Mouse (Mus musculus) adrenal gland, adult 2 months (tissue): ENCODE measurements around the gene Lap3. TPM values are rescaled to one million over a fixed set of nuclear protein-coding genes. Genes with fewer than 3 reads are reported as not detected.

Source experiments
- DNase-seq: peaks from one replicate; pipeline ENCODE4 v3.0.0; 2021
- long read RNA-seq: library from polyadenylated mRNA; stranded (forward); transcript quantifications from one replicate; pipeline ENCODE4 v2.0.0, GENCODE M21; 2021
- polyA plus RNA-seq: library from polyadenylated mRNA; depleted of rRNA; stranded (reverse); fragments of >200 nt; gene quantifications from 2 replicates; pipeline ENCODE4 v1.2.3, GENCODE M21; 2012; rRNA removed
- total RNA-seq, 2 experiments: library from RNA; stranded (reverse); gene quantifications; 2 replicates each; pipeline ENCODE4 v1.2.3; 2021

Lap3 gene
- total RNA-seq, result 10 to 100 TPM; 49.6 to 69.6 TPM
- polyA plus RNA-seq, result 5.7 and 6.6 TPM in 2 replicates
- long read RNA-seq, transcript Lap3-201 (13 exons, 2,267 nt), result major isoform, 54 of 61 reads
- long read RNA-seq, partial matches to known transcripts, result 4 of 61 reads
- long read RNA-seq, other reads (novel, unspliced or antisense), result 3 of 61 reads

- peak; percentile 100 for DNase-seq
Observed at GRCm38 (mm10) chr5:45493191-45494092, at the start of gene Lap3. TSS of gene Lap3 (plus strand) at chr5:45493374.

GRCm38 (mm10) chr5:45444130-45444832, 48.9 kb upstream of the Lap3 start:
- DNase-seq, result no peak

- DNase-seq, result no peak
Observed at GRCm38 (mm10) chr5:45448676-45449075, 44.5 kb upstream of the Lap3 start.

- DNase-seq, result no peak
Observed at GRCm38 (mm10) chr5:45449206-45449605, 44.0 kb upstream of the Lap3 start.

- peak; percentile 96 for DNase-seq
Observed at GRCm38 (mm10) chr5:45449831-45450716, 43.1 kb upstream of the Lap3 start, which contains the start of gene Qdpr. TSS of gene Qdpr (minus strand) at chr5:45450236.

GRCm38 (mm10) chr5:45453451-45453850, 39.7 kb upstream of the Lap3 start, which contains the start of gene Clrn2:
TSS of gene Clrn2 (plus strand) at chr5:45453751.
- no peak for DNase-seq

- no peak for DNase-seq
Observed at GRCm38 (mm10) chr5:45454456-45454855, 38.7 kb upstream of the Lap3 start.

GRCm38 (mm10) chr5:45472880-45473450, 20.2 kb upstream of the Lap3 start:
- DNase-seq, result peak; percentile 57

- no peak for DNase-seq
Observed at GRCm38 (mm10) chr5:45473521-45473920, 19.7 kb upstream of the Lap3 start.

GRCm38 (mm10) chr5:45474215-45474614, 19.0 kb upstream of the Lap3 start:
- peak; percentile 38 for DNase-seq

- DNase-seq, result no peak
Observed at GRCm38 (mm10) chr5:45474758-45475157, 18.4 kb upstream of the Lap3 start.

GRCm38 (mm10) chr5:45475771-45476170, 17.4 kb upstream of the Lap3 start:
- DNase-seq, result no peak

- no peak for DNase-seq
Observed at GRCm38 (mm10) chr5:45476288-45476687, 16.9 kb upstream of the Lap3 start.

- DNase-seq, result no peak
Observed at GRCm38 (mm10) chr5:45477601-45478000, 15.6 kb upstream of the Lap3 start.

- DNase-seq, result no peak
Observed at GRCm38 (mm10) chr5:45480066-45480465, 13.1 kb upstream of the Lap3 start.

- DNase-seq, result no peak
Observed at GRCm38 (mm10) chr5:45481125-45481524, 12.0 kb upstream of the Lap3 start.

GRCm38 (mm10) chr5:45482607-45483006, 10.6 kb upstream of the Lap3 start:
- no peak for DNase-seq

GRCm38 (mm10) chr5:45483654-45484053, 9.5 kb upstream of the Lap3 start:
- DNase-seq, result no peak

GRCm38 (mm10) chr5:45491776-45492175, 1.4 kb upstream of the Lap3 start:
- no peak for DNase-seq

- no peak for DNase-seq
Observed at GRCm38 (mm10) chr5:45494093-45494755, 1.1 kb downstream of the Lap3 start.
